Mouse (Mus musculus): ENCODE data around the gene Plcxd3.

DNA sequence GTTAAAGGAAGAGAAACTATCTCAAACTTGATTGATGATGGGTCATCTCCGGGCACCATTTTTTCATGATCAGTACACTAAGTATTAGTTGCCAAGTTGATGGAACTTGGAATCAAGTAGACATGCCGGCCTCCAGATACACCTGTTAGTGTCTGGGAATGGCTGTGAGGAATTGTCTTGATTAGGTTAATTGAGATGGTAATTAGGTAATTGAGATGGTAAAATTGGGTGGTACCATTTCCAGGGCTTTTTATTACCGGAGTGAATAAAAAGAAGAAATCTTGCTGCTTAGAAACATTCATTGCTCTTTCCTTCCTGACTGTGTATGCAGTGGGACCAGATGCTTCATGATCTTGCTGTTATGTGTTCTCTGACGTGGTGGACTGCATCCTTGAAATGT lies 17.6 kb upstream of the Plcxd3 start:
- TF ChIP-seq HCFC1 (IDR thresholded peaks at IDR 0.05; ENCODE audit: borderline replicate concordance, insufficient read depth, low read length) (no peak), CHD2 (IDR thresholded peaks at IDR 0.05; ENCODE audit: low read depth, low read length) (no peak)
